Mouse (Mus musculus) yolk sac, embryonic 10.5 days (tissue): ENCODE results near the gene Gm20388.
"Not testable (repeated sequence)": the region's sequence is repeated elsewhere in the genome, so short reads cannot be mapped to it uniquely, and the experiment has no call there.

Experiments
- DNase-seq: peaks from one replicate; pipeline ENCODE4 v3.0.0-alpha.2; 2017; ENCODE audit warnings: low spot score

Gm20388 gene

GRCm38 (mm10) chr8:123954246-123954645 lies 4043.6 kb downstream of the Gm20388 start:
- DNase-seq: no peak

GRCm38 (mm10) chr8:123958130-123958529 lies 4047.5 kb downstream of the Gm20388 start:
- DNase-seq: no peak

GRCm38 (mm10) chr8:123959473-123959872 lies 4048.8 kb downstream of the Gm20388 start:
- no peak for DNase-seq

- DNase-seq: no peak
Observed at GRCm38 (mm10) chr8:123960056-123960455, 4049.4 kb downstream of the Gm20388 start.

- not testable (repeated sequence) for DNase-seq
Observed at GRCm38 (mm10) chr8:123960556-123960955, 4049.9 kb downstream of the Gm20388 start.

DNA sequence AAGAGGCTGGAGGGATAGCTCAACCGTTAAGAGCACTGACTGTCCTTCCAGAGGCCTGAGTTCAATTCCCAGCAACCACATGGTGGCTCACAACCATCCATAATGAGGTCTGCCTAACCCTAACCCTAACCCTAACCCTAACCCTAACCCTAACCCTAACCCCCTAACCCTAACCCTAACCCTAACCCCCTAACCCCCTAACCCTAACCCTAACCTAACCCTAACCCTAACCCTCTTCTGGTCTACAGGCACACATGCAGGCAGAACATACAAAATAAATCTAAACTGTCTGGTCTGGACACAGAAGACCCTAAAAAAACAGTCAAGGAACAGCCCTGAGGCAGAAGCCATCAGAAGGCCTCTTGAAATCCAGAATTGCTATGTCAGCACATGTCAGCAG lies 4050.7 kb downstream of the Gm20388 start:
- no peak for DNase-seq

DNA sequence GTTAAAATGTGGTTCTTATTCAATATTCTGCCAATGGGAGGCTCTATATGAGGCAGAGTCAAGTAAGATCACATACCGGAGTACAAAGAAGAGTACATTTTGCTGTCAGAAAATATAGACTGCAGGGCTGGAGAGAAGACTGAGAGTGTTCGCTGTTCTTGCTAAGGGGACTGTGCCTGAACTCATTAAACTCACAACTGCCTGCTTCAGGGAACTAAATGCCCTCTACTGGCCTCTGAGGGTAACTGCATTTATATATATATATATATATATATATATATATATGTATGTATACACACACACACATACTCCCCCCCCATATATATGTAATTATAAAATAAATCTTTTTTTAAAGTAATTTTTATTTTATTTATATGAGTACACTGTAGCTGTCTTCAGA lies 4056.3 kb downstream of the Gm20388 start:
- no peak for DNase-seq

DNA sequence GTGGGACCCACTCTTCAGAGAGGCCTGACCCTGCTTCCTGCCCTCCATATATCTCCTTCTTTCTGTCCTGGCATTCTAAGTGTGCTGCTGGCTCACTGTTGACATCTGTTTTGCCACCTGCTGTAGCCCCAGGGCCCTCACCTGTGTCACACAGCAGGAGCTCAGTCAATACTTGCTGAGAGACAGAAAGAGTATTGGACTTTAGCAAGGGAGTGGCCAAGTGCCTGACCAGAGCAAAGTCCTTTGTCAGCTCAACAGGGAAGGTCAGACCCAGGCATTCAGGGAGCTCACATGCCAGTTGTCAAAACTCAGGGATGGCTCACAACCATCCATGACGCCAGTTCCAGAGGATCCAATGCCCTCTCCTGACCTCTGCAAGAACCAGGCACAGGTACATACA lies 4062.9 kb downstream of the Gm20388 start:
- DNase-seq: peak; percentile 72

DNA sequence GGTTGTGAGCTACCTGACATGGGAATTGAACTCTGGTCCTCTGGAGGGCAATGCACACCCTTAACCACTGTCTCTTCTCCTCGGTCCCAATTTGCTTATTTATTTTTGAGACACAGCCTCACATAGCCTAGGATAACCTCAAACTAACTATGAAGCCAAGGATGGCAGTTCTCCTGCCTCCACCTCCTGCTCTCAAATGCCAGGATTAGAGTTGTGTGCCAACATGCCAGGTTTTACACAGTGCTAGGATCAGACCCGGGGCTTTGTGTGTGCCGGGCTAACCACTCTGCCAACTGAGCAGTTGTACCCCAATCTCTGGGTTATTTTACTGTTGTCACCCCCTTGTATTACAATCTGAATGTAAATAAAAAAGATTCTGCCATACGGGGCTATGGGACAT lies 4066.9 kb downstream of the Gm20388 start:
- no peak for DNase-seq

GRCm38 (mm10) chr8:123978166-123978838 lies 4067.7 kb downstream of the Gm20388 start:
- DNase-seq: no peak

DNA sequence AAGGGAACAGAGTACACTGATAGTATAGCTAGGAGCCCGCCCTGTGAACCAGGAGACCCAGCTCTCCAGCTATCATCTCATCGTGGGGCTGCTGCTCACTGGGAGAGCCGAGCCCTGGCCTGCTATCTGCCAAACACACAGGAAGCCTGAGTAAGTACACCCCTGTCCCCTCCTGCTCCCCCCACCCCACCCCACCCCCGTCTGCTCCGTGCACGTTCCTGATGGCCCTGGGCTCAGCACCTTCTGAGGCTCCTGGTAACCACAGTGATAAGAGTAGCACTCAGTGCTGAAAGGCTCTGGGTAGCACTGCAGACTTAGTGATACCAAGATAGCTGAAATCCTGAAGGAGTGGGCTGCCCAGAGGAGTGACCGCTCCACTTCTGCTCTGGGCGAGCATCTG lies 4068.3 kb downstream of the Gm20388 start:
- DNase-seq: peak; percentile 73

GRCm38 (mm10) chr8:123980239-123980638 lies 4069.6 kb downstream of the Gm20388 start:
- no peak for DNase-seq

GRCm38 (mm10) chr8:123981674-123982073 lies 4071.0 kb downstream of the Gm20388 start:
- DNase-seq: no peak

GRCm38 (mm10) chr8:123982291-123982793 lies 4071.7 kb downstream of the Gm20388 start:
- no peak for DNase-seq

DNA sequence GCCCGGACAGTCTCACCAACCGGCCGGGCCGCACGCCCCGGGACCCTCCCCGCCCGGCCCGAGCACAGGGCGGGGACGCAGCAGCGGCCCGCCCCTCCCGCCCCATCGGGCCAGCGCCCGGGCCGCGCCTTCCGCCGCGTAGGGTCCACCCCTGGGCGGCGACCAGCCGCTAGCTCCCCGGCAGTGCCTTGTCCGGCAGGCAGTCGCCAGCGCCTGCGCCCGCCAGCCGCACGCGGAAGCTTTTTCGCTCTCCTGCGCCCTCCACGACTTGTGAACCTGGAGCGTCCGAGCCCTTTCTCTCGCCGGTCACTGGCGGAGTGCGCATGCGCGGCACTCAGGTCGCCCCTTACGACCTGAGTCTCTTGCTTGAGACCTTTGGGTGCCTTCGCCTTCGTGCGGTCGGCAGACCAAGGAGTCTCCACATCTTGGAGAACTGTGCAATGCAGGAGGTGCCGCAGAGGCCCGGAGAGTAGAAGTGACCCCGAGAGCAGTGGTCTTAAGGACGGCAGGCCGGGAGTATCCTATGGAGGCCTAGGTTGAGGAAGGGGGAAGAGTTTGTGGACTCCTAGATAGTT lies 4072.3 kb downstream of the Gm20388 start, which contains the start of gene Abcb10:
Abcb10 (minus strand) TSS at position 297 of the 575 bp plus-strand sequence.
- DNase-seq: peak; percentile 96

DNA sequence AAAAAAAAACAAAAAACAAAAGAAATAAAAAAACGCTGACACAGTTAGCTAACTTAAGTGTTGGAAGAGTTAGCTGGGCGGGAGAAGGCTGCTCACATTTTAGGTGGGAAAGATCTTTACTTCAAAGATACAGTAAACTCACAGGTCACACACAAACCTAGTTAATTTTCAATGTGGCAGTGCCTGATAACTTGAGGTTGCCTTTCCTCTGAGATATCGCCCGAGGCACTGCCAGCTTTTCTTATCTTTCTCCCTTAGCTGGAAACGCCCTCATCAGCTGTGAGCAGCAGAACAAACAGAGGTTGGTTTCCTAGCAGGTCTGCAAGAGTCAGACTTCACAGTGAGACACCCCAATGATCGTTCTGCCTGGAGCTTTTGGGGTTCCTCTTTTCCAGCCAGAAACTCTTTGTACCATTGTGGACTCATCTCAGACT lies 4078.0 kb downstream of the Gm20388 start:
- DNase-seq: peak; percentile 47

DNA sequence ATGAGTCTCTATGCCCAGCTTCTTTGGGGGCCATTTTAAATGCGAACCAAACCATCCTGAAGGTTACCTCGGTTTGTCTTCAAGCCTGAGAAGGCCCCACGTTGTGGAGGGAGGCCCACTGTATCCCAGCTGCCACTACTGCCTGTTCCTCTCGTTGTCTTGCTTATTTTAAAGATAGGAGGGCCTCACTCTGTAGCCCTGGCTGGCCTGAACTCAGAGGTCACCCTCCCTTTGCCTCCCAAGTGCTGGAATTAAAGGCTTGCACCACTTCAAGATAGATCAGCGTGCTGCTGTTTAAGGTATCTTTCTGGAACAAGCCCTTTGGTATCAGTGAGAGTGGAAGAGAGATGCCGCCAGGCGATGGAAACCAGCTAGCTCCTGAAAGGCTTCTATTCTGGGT lies 4078.5 kb downstream of the Gm20388 start:
- no peak for DNase-seq

DNA sequence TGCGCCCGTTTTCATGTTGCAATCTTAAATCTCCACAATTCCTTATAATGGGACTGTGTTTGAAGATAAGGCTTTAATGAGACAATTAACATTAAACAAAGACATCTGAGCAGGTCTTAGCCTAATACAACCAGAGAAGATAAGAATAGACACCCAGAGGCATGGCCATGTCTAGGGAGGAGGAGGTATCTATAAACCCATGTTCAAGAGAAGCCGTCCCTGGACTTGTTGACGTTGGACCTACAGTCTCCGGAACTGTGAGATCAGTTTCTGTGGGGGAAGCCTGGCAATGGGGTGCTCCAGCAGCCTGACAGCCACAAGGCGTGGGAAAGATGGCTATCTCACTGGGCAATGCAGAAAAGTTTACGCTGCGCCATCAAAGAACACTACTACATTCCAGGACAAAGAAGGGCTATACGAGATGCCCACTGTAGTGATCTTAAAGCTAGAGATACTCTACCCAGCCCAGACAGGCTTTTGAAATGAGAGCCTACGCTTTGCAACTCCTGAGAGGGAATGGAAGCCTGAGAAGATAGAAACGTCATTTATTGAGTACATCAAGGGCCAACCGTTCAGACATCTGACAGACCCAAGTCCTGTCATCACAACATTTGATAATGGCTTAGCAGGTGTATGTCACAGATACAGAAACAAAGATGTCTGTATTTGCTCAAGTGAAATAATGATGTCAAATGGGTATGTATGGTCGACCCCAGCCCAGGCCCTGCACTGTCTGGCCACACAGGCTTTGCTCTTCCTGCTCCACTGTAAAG lies 4079.8 kb downstream of the Gm20388 start:
- DNase-seq: no peak

DNA sequence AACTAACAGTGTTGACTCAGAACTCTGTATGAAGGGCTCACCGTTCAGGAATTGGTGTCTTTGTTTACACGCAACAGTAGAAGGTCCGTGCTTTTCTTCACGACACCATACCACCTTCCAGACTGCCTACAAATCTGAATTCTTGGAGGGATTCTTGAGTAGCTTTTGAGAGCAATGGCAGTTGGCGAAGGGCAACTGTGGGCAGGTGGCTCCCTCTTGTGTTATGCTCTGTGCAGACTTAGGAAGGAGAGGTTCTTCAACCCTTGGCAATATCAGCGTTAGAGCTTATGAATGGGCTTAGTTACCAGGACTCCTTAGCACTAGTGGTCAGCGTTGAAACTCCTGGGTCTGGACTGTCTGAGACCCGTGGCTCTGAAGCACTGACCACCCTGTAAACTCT lies 4081.9 kb downstream of the Gm20388 start:
- DNase-seq: no peak

DNA sequence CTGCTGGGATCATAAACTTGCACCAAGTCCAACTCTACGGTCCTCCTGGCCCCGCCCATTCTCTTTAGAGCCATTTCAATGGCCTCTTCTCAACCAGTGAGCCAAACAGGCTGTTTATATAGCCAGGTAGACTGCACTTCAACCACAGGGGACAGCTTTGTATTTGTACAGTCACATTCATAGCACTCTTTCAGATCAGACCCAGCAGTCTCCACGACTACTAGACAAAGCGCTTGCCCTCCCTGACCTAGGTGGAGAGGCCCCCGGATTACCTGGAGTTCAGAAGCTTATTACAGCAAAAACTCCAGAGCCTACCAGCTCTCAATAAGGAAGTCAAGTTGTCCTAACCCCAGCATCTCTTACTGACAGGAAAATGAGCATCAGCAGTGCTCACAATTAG lies 4083.0 kb downstream of the Gm20388 start:
- DNase-seq: no peak

GRCm38 (mm10) chr8:123993997-123994396 lies 4083.4 kb downstream of the Gm20388 start:
- no peak for DNase-seq

- DNase-seq: no peak
Observed at GRCm38 (mm10) chr8:123999568-123999967, 4088.9 kb downstream of the Gm20388 start.
